Mouse (Mus musculus): ENCODE measurements at regions not wholly inside any gene's neighbourhood (a gene's known extent, or its start where the extent isn't known, plus 50 kb on each side); places are given as distances from the start of the nearest gene placed in this dataset.
A peak's percentile ranks its signal among the peaks of the same experiment; 100 is the strongest.
"Not testable (repeated sequence)": the region's sequence is repeated elsewhere in the genome, so short reads cannot be mapped to it uniquely, and the experiment has no call there.

- no peak overlapping the region for H3K4me2 ChIP-seq (ENCODE audit: low read depth, low read length)
- WGBS: 70% methylated on average over 4 of the region's 4 CpGs
- no peak overlapping the region for H3K9ac ChIP-seq (replicated peaks; ENCODE audit: low read depth, low read length)
- no peaks in the 10 kb centered on the region for H3K9me3 ChIP-seq (ENCODE audit: control insufficient read depth, low read length)
- no peaks in the 10 kb centered on the region for H3K36me3 ChIP-seq (ENCODE audit: control insufficient read depth, insufficient read depth, low read length)
- no peaks in the 10 kb centered on the region for H3K4me1 ChIP-seq (ENCODE audit: control insufficient read depth, insufficient read depth, low read length)
- H3K27ac ChIP-seq (ENCODE audit: low read depth, low read length): no peak overlapping the region
- no peaks in the 10 kb centered on the region for H3K27me3 ChIP-seq (ENCODE audit: control insufficient read depth, insufficient read depth, low read length)
- no peak for ATAC-seq (ENCODE audit: low read depth)
- no peak overlapping the region for H3K4me3 ChIP-seq (ENCODE audit: low read depth, low read length)
These were observed 233.7 kb downstream of the Glrx3 start for GRCm38 (mm10) chr7:137671156-137671555.

GRCm38 (mm10) chr7:137674596-137674995 lies 237.2 kb downstream of the Glrx3 start:
- ATAC-seq (ENCODE audit: low read depth): no peak
- H3K9ac ChIP-seq (replicated peaks; ENCODE audit: low read depth, low read length): no peak overlapping the region
- H3K4me2 ChIP-seq (ENCODE audit: low read depth, low read length): no peak overlapping the region
- H3K9me3 ChIP-seq (ENCODE audit: control insufficient read depth, low read length): no peaks in the 10 kb centered on the region
- no peak overlapping the region for H3K4me3 ChIP-seq (ENCODE audit: low read depth, low read length)
- no peaks in the 10 kb centered on the region for H3K27me3 ChIP-seq (ENCODE audit: control insufficient read depth, insufficient read depth, low read length)
- WGBS: 90% methylated on average over 1 of the region's 1 CpGs
- H3K4me1 ChIP-seq (ENCODE audit: control insufficient read depth, insufficient read depth, low read length): no peaks in the 10 kb centered on the region
- no peaks in the 10 kb centered on the region for H3K36me3 ChIP-seq (ENCODE audit: control insufficient read depth, insufficient read depth, low read length)
- H3K27ac ChIP-seq (ENCODE audit: low read depth, low read length): no peak overlapping the region

GRCm38 (mm10) chr7:137675381-137675780 lies 238.0 kb downstream of the Glrx3 start:
- H3K4me3 ChIP-seq (ENCODE audit: low read depth, low read length): no peak overlapping the region
- no peaks in the 10 kb centered on the region for H3K4me1 ChIP-seq (ENCODE audit: control insufficient read depth, insufficient read depth, low read length)
- no peaks in the 10 kb centered on the region for H3K27me3 ChIP-seq (ENCODE audit: control insufficient read depth, insufficient read depth, low read length)
- no peak for ATAC-seq (ENCODE audit: low read depth)
- no peak overlapping the region for H3K9ac ChIP-seq (replicated peaks; ENCODE audit: low read depth, low read length)
- no peak overlapping the region for H3K4me2 ChIP-seq (ENCODE audit: low read depth, low read length)
- H3K9me3 ChIP-seq (ENCODE audit: control insufficient read depth, low read length): no peaks in the 10 kb centered on the region
- 86% methylated on average over 5 of the region's 5 CpGs for WGBS
- no peaks in the 10 kb centered on the region for H3K36me3 ChIP-seq (ENCODE audit: control insufficient read depth, insufficient read depth, low read length)
- no peak overlapping the region for H3K27ac ChIP-seq (ENCODE audit: low read depth, low read length)

GRCm38 (mm10) chr7:137684826-137685225 lies 247.4 kb downstream of the Glrx3 start:
- H3K9me3 ChIP-seq (ENCODE audit: control insufficient read depth, low read length): no peaks in the 10 kb centered on the region
- 47% methylated on average over 6 of the region's 6 CpGs for WGBS
- no peak overlapping the region for H3K9ac ChIP-seq (replicated peaks; ENCODE audit: low read depth, low read length)
- H3K27me3 ChIP-seq (ENCODE audit: control insufficient read depth, insufficient read depth, low read length): no peaks in the 10 kb centered on the region
- no peak overlapping the region for H3K4me3 ChIP-seq (ENCODE audit: low read depth, low read length)
- no peak overlapping the region for H3K27ac ChIP-seq (ENCODE audit: low read depth, low read length)
- ATAC-seq (ENCODE audit: low read depth): no peak
- H3K4me1 ChIP-seq (ENCODE audit: control insufficient read depth, insufficient read depth, low read length): no peaks in the 10 kb centered on the region
- H3K36me3 ChIP-seq (ENCODE audit: control insufficient read depth, insufficient read depth, low read length): no peaks in the 10 kb centered on the region
- no peak overlapping the region for H3K4me2 ChIP-seq (ENCODE audit: low read depth, low read length)

GRCm38 (mm10) chr7:137685320-137685719 lies 247.9 kb downstream of the Glrx3 start:
- peak; percentile 61 for ATAC-seq (ENCODE audit: low read depth)
- Histone ChIP-seq H3K27ac (ENCODE audit: low read depth, low read length) (no peak overlapping the region), H3K4me1 (ENCODE audit: control insufficient read depth, insufficient read depth, low read length) (no peaks in the 10 kb centered on the region), H3K9ac (replicated peaks; ENCODE audit: low read depth, low read length) (no peak overlapping the region), H3K36me3 (ENCODE audit: control insufficient read depth, insufficient read depth, low read length) (no peaks in the 10 kb centered on the region), H3K4me3 (ENCODE audit: low read depth, low read length) (no peak overlapping the region), H3K9me3 (ENCODE audit: control insufficient read depth, low read length) (no peaks in the 10 kb centered on the region), H3K4me2 (ENCODE audit: low read depth, low read length) (no peak overlapping the region), H3K27me3 (ENCODE audit: control insufficient read depth, insufficient read depth, low read length) (no peaks in the 10 kb centered on the region)
- WGBS: 16% methylated on average over 6 of the region's 6 CpGs

- 77% methylated on average over 5 of the region's 5 CpGs for WGBS
- ATAC-seq (ENCODE audit: low read depth): no peak
- H3K27ac ChIP-seq (ENCODE audit: low read depth, low read length): no peak overlapping the region
These were observed 259.4 kb downstream of the Glrx3 start for GRCm38 (mm10) chr7:137696831-137697230.

GRCm38 (mm10) chr7:137698501-137698900 lies 261.1 kb downstream of the Glrx3 start:
- H3K4me1 ChIP-seq (ENCODE audit: control insufficient read depth, insufficient read depth, low read length); H3K9me3 ChIP-seq (ENCODE audit: control insufficient read depth, low read length); H3K9ac ChIP-seq (replicated peaks; ENCODE audit: low read depth, low read length); H3K36me3 ChIP-seq (ENCODE audit: control insufficient read depth, insufficient read depth, low read length); H3K4me3 ChIP-seq (ENCODE audit: low read depth, low read length); H3K27ac ChIP-seq (ENCODE audit: low read depth, low read length); H3K27me3 ChIP-seq (ENCODE audit: control insufficient read depth, insufficient read depth, low read length); H3K4me2 ChIP-seq (ENCODE audit: low read depth, low read length); ATAC-seq (ENCODE audit: low read depth): not testable (repeated sequence)
- WGBS: 94% methylated on average over 6 of the region's 6 CpGs

More at GRCm38 (mm10) chr7:137696831-137697230, 259.4 kb downstream of the Glrx3 start:
- Histone ChIP-seq H3K4me2 (ENCODE audit: low read depth, low read length) (no peak overlapping the region), H3K9me3 (ENCODE audit: control insufficient read depth, low read length) (no peaks in the 10 kb centered on the region), H3K4me3 (ENCODE audit: low read depth, low read length) (no peak overlapping the region), H3K9ac (replicated peaks; ENCODE audit: low read depth, low read length) (no peak overlapping the region), H3K36me3 (ENCODE audit: control insufficient read depth, insufficient read depth, low read length) (no peaks in the 10 kb centered on the region), H3K27me3 (ENCODE audit: control insufficient read depth, insufficient read depth, low read length) (no peaks in the 10 kb centered on the region), H3K4me1 (ENCODE audit: control insufficient read depth, insufficient read depth, low read length) (no peaks in the 10 kb centered on the region)

GRCm38 (mm10) chr7:137712862-137713261 lies 275.4 kb downstream of the Glrx3 start:
- Histone ChIP-seq H3K27ac (ENCODE audit: low read depth, low read length) (no peak overlapping the region), H3K36me3 (ENCODE audit: control insufficient read depth, insufficient read depth, low read length) (no peaks in the 10 kb centered on the region), H3K4me2 (ENCODE audit: low read depth, low read length) (no peak overlapping the region), H3K9ac (replicated peaks; ENCODE audit: low read depth, low read length) (no peak overlapping the region), H3K4me3 (ENCODE audit: low read depth, low read length) (no peak overlapping the region), H3K4me1 (ENCODE audit: control insufficient read depth, insufficient read depth, low read length) (0 out of 2 replicates have a peak, but pooled peaks cover 6% of the 10 kb centered on the region), H3K27me3 (ENCODE audit: control insufficient read depth, insufficient read depth, low read length) (no peaks in the 10 kb centered on the region), H3K9me3 (ENCODE audit: control insufficient read depth, low read length) (no peaks in the 10 kb centered on the region)
- ATAC-seq (ENCODE audit: low read depth): no peak
- 66% methylated on average over 9 of the region's 9 CpGs for WGBS

GRCm38 (mm10) chr7:137713856-137714255 lies 276.4 kb downstream of the Glrx3 start:
- WGBS: 67% methylated on average over 3 of the region's 3 CpGs
- Histone ChIP-seq H3K27ac (ENCODE audit: low read depth, low read length) (no peak overlapping the region), H3K9ac (replicated peaks; ENCODE audit: low read depth, low read length) (no peak overlapping the region)

More at GRCm38 (mm10) chr7:137713856-137714255, 276.4 kb downstream of the Glrx3 start:
- ATAC-seq (ENCODE audit: low read depth): no peak
- H3K9me3 ChIP-seq (ENCODE audit: control insufficient read depth, low read length): no peaks in the 10 kb centered on the region
- no peaks in the 10 kb centered on the region for H3K27me3 ChIP-seq (ENCODE audit: control insufficient read depth, insufficient read depth, low read length)
- H3K4me2 ChIP-seq (ENCODE audit: low read depth, low read length): no peak overlapping the region
- no peaks in the 10 kb centered on the region for H3K36me3 ChIP-seq (ENCODE audit: control insufficient read depth, insufficient read depth, low read length)
- 0 out of 2 replicates have a peak, but pooled peaks cover 6% of the 10 kb centered on the region for H3K4me1 ChIP-seq (ENCODE audit: control insufficient read depth, insufficient read depth, low read length)
- H3K4me3 ChIP-seq (ENCODE audit: low read depth, low read length): no peak overlapping the region

Measured in neural tube, embryonic 14.5 days (tissue).